Mouse (Mus musculus) lung, adult 2 months (tissue): Measurements from ENCODE around the gene Pitpnb.

Experiments
- CTCF ChIP-seq: fragments of 200-500 bp; IDR thresholded peaks from 2 replicates; pipeline ENCODE4 v1.5.1; 2011; ENCODE audit warnings: mild to moderate bottlenecking, low read length, control low read depth; ENCODE audit not compliant: insufficient read depth
- POLR2A ChIP-seq: fragments of 200-500 bp; IDR thresholded peaks from 2 replicates; pipeline ENCODE4 v1.6.1; 2011; ENCODE audit warnings: low read depth, mild to moderate bottlenecking, control low read depth, low read length, borderline replicate concordance; ENCODE audit errors: extremely low read depth

DNA sequence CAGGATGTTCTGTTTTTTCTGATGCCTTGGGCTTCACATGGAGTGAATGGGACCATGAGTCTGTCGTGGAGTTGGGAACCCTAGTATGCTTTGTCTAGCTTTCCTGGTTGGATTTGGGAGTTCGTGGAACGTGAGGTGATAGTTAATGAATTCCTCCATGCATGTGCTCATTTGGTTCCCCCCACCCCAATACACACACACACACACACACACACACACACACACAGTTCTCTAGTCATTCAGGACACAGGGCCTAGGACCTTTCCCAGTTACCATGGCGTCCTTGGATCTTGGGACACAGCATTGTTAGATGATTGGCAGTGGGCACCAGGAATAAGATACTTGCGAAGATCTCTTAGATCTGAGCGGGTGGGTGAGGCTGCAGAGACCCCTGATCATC lies 98.3 kb downstream of the Pitpnb start:
- no peak for TF ChIP-seq CTCF
- no peak for TF ChIP-seq POLR2A
